Mouse (Mus musculus) layer of hippocampus, postnatal 36 days (tissue): Measurements from ENCODE around the gene Paqr7. TPM values are rescaled to one million over a fixed set of nuclear protein-coding genes. Genes with fewer than 3 reads are reported as not detected.

ENCODE experiments used
- DNase-seq, 2 experiments: peaks; one replicate each; pipeline ENCODE4 v3.0.0; 2022
- microRNA-seq, 2 experiments: library from miRNA; unstranded; fragments of <30 nt; microRNA quantifications; one replicate each; pipeline ENCODE4 v1.2.0; 2021
- total RNA-seq, 2 experiments: library from RNA; stranded (reverse); gene quantifications; 2 replicates each; pipeline ENCODE4 v1.2.3; 2021

Paqr7 gene
- total RNA-seq, 2 experiments from 2014 or later = 63.6 to 69.1 TPM

- DNase-seq = peak in 1 of 2 experiments; percentile 33
These were observed 39.3 kb downstream of the Paqr7 start for GRCm38 (mm10) chr4:134535787-134536151.

- DNase-seq = no peak
These were observed 42.6 kb downstream of the Paqr7 start for GRCm38 (mm10) chr4:134538997-134539580.

GRCm38 (mm10) chr4:134542726-134543125 lies 46.2 kb downstream of the Paqr7 start:
- DNase-seq = no peak

DNA sequence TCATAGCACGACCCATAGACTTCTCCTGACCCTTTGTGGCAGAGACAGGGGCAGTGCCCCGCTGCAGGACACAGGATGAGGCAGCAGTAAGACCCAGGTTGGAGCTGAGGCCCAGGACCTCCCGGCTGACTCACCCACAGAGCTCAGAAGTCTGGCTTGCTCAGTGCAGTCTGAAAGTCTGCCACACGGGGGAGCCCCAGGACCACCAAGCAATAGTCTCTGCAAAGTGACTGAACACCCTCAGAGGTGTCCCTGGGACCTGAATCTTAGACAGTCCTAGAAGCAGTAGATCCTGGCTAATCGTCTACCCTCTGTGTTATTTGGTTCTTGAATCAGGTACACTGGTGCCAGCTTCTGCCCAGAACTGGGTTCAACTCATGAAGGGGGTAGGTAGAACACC lies 46.8 kb downstream of the Paqr7 start:
- peak; percentile 90 to 93 for DNase-seq

GRCm38 (mm10) chr4:134546814-134547705 lies 50.6 kb downstream of the Paqr7 start:
- DNase-seq = no peak

- no peak for DNase-seq
These were observed 51.9 kb downstream of the Paqr7 start for GRCm38 (mm10) chr4:134548169-134548938.

GRCm38 (mm10) chr4:134549899-134550298 lies 53.4 kb downstream of the Paqr7 start:
- DNase-seq = no peak

DNA sequence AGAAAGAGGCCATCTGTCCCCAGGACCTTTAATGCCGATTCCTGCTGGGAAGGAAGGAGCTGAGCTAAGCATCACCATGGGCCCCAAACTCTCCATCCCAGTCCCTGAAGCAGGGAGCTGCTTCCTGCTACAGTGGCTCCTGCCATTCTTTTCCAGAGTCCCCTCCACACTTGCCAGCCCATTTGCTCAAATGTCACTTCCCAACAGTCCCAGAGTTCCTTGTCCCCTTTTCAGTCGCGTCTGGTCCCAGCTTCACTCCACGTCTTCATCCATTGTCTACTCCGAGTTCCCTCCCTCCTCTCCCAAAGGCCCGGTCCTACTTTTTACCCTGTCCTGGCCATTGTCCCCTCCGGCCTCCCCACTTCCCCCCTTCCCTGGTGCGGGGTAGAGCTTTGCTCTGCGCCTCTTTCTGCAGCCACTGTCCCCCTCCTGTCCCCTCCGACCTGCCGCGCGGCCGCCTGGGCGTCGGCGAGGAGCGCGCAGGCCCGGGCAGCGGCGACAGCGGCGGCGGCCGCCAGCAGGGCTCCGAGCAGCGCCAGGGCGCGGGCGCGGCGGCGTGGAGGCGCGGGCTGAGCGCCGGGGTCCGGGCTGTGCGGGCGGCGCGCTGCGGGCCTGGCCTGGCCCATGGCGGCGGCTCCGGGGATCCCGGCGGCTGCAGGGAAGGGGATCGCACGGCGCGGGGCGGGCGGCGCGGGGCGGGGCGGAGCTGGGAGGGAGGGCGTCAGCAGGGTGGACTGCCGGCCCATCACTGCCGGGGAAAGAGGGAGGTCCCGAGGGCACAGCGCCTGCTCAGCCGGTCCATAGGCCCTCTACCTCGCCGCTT lies 55.2 kb downstream of the Paqr7 start, which contains the start of gene Selenon:
Gene Selenon, minus strand, starts transcription at position 673 of the 823 bp plus-strand sequence.
- peak in 1 of 2 experiments; percentile 45 for DNase-seq

DNA sequence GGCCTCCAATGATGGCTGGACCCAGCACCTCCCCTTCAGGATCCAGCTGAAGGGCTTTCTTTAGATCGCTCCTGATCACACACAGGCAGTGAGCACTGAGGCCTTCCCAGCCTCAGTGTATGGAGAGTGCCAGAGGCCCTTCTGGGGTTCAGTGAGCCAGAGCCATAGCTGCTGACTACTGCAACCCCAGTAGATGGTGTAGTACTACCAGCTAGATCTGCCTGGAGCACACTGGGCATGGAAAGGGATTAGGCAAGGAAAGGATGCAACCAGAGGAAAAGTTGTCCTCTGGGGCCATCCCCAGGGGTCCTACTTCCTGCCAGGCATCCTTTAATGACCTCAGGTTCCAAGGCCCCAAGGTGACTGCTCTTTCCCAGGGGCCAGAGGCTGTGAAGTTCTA lies 57.1 kb downstream of the Paqr7 start:
- no peak for DNase-seq

DNA sequence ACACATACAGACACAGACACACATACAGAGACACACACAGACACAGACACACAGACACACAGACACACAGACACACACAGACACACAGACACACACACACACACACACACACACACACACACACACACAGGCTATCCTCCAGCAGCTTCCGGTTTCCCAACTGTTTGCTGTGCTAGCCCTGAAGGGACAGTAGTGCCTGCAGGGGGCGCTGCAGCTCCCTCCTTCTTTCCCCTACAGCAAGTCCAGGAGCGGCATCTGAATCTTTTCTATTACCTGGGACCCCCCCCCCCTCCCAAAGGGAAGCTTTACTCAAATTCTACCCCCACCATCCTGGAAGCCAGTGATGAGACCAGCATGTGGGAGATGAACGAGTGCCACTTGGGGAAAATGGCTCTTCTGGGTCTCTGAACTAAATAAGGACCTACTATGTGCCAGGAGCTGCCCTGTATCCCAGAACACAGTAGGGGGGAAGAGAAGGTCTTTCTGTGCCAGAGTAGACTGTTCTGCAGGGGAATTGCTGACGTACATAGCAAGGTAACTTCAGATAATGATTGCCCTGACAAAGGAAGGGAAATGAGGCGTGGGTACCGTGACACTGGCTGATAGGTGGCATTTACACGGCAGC lies 59.6 kb downstream of the Paqr7 start:
- no peak for DNase-seq

GRCm38 (mm10) chr4:134557626-134558249 lies 61.2 kb downstream of the Paqr7 start:
- DNase-seq = no peak

- no peak for DNase-seq
These were observed 62.1 kb downstream of the Paqr7 start for GRCm38 (mm10) chr4:134558570-134559113.

- DNase-seq = no peak
These were observed 62.7 kb downstream of the Paqr7 start for GRCm38 (mm10) chr4:134559154-134559553.

Small RNA genes lying within 50 kb of the gene (microRNA-seq; reads per million reads assigned to microRNA genes)
- 0.85 to 1.2 reads per million in 2 experiments for gene Gm23634

Other genes starting within 250 kb of the Paqr7 start
- gene Gm30191, start 249.8 kb upstream of the Paqr7 start, total RNA-seq = not detected
- 1 to 10 TPM; 2.7 to 7.4 TPM for gene Grrp1, start 242.6 kb upstream of the Paqr7 start, total RNA-seq
- 10 to 100 TPM; 16.7 to 21.5 TPM for gene Pdik1l, start 208.8 kb upstream of the Paqr7 start, total RNA-seq
- gene Trim63, start 181.6 kb upstream of the Paqr7 start, total RNA-seq = not detected
- gene Slc30a2, start 153.5 kb upstream of the Paqr7 start, total RNA-seq = not detected
- 10 to 100 TPM; 41.8 to 45.5 TPM for gene Extl1, start 112.8 kb upstream of the Paqr7 start, total RNA-seq
- gene Pafah2, start 100.4 kb upstream of the Paqr7 start, total RNA-seq = 1 to 10 TPM; 6.6 to 8.2 TPM
- gene Stmn1, start 28.4 kb upstream of the Paqr7 start, total RNA-seq = 100 to 1,000 TPM; 338 to 365 TPM
- gene Aunip, start 14.3 kb downstream of the Paqr7 start, total RNA-seq = 1 to 10 TPM in 1 of 2 experiments, not detected in 1; 1.3 TPM
- gene Mtfr1l, start 38.7 kb downstream of the Paqr7 start, total RNA-seq = 10 to 100 TPM; 63.2 to 64.7 TPM
- 10 to 100 TPM; 16.0 to 18.0 TPM for gene Selenon, start 55.5 kb downstream of the Paqr7 start, total RNA-seq
- gene Man1c1, start 207.6 kb downstream of the Paqr7 start, total RNA-seq = 10 to 100 TPM; 21.6 to 23.8 TPM